Mouse (Mus musculus) thymus, postnatal 0 days (tissue): ENCODE results near the gene Slc26a11. TPM values are rescaled to one million over a fixed set of nuclear protein-coding genes. Genes with fewer than 3 reads are reported as not detected.
A peak's percentile ranks its signal among the peaks of the same experiment; 100 is the strongest.

Source experiments
- DNase-seq: peaks from one replicate; pipeline ENCODE4 v3.0.0-alpha.2; 2015; ENCODE audit warnings: low spot score
- polyA plus RNA-seq: library from polyadenylated mRNA; unstranded; fragments of >200 nt; fragmentation: Nextera tagmentation; extraction: Ambion mirVana; gene quantifications from 2 replicates; pipeline ENCODE4 v1.2.1, GENCODE M21; 2015

The Slc26a11 gene
- 2.1 and 2.5 TPM in 2 replicates for polyA plus RNA-seq

DNA sequence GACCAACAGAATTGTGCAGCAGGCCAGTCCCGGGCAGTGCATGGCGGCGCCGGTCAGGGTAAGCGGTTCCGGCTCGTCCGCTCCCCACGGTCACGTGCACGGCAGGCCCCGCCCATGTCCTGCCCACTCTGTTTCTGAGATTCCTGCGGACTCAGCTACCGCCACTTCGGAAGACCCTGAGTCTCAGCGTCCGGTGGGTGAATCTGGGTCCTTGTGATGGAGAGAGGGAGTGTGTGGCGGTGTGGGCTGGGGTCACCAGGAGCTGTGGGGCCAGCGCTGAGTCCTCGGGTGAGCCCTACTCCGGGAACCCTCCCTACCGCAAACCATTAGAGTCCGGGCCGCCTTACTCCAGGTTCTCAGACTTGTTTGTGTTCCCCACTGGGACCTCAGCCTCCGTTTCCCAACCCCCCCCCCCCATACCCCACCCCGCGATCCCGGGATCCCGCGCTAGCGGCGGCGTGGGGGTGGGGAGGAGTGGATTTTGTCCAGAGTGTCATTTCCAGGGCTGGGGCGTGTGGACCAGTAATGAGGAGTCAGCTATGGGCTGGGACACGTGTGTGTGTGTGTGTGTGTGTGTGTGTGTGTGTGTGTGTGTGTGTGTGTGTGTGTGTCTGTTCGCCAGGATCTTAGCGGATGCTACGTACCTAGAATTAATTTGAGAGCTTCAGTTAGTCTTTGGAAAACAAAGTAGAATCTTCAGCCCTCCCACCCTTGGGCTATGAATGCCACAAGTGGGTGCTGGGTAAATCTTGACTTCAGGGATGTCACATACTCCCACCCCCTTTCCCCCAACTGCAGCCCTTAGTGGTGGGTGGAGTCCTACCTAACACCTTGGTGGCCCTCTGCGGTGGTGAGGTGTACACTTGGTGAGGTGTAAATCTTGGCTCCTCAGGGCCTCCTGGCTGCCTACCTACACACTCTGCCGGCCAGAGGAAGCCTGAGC, at the start of gene Slc26a11, which contains the start of gene Sgsh:
TSS of gene Slc26a11 (plus strand) at position 115 of the 943 bp plus-strand sequence.
TSS of gene Sgsh (minus strand) at position 94 of the 943 bp plus-strand sequence.
- DNase-seq, result peak; percentile 36

DNA sequence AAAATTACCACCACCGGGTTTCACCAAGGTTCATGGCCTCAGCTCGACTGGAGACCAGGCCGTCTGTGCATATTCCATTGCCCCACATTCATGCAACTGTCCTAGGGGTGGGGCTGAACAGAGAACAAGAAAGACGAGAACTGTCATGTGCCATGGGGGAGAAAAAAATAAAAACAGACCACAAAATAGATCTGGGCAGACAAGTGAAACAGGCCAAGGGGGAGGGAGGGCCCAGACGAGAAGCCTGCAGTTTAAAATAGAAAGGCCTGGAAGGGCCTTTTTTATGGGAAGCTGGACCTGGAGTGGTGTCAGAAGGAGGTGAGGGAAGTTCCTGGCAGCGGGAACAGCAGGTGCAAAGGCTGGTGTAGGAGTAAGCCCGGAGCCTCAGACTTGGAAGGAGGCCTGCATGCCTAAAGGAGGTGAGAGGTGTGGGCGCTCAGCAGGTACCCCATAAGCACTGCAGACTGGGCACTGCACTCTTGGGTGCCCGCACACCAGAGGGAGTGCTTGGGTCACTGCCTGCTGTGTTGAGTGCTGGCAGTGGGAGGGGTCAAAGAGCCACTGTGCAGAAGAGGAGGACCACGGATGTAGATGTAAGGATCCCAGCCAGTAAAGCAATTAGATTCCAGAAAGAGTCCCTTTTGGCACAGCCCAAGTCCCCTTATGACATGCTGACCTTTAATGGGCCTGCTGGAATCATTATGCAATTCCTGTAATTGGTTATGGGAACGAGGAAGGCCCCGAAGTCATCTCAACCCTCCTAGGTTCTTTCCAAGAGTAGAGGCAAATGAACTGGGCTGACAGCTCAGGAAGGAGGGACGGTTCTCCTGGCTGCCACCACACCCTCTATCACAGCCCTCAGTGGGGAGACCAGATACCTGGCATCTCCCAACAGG, 48.3 kb upstream of the Slc26a11 start:
- no peak for DNase-seq

DNA sequence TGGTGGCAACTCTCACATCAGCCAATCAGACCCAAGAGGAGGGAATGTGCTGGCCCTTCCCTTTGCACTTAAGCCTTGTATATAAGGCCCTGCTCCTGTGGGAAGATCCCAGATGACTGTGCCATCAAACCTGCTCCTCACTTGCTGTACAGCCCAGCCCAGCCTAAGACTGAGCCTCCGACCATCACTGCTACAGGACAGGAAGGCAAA, 47.8 kb upstream of the Slc26a11 start, which contains the start of gene Card14:
TSS of gene Card14 (plus strand) at position 111 of the 210 bp plus-strand sequence.
- no peak for DNase-seq

DNA sequence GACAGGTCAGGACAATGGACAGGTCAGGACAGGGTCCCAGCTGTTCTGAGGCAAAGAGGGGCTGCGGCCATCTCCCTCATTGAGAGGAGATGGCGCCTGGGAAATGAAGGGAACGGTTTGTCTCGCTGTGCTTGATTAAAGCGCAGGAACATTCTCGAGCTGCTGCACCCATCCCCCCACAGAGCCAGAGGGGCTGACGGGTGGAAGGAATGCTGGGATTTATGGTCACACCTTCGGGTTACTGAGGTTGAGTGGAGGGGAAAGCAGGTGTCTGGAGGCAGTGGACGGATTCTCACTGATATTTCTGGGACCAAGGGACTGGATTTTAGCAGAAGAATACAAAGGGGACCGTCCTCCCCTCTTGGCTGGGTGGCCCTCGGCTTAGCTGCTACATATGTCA, 47.4 kb upstream of the Slc26a11 start:
- no peak for DNase-seq

DNA sequence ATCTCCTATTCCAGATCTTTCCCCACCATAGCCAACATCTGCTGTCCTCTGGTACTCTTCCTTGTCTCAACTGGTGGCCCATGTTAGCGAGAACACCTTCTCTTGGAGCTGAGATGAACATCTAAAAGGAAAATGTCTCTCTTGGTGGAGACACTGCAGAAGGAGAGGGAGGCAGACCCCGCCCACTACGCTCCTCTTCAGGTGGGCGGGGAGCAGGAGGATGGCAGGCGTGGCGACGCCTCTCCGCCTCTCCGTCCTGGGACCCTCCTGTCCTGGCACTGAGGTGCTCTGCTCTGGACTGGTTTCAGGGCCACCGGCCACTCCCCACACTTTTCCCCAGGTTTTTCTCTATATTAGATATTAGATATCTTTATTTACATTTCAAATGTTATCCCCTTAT, 44.7 kb upstream of the Slc26a11 start:
- DNase-seq, result peak; percentile 10

DNA sequence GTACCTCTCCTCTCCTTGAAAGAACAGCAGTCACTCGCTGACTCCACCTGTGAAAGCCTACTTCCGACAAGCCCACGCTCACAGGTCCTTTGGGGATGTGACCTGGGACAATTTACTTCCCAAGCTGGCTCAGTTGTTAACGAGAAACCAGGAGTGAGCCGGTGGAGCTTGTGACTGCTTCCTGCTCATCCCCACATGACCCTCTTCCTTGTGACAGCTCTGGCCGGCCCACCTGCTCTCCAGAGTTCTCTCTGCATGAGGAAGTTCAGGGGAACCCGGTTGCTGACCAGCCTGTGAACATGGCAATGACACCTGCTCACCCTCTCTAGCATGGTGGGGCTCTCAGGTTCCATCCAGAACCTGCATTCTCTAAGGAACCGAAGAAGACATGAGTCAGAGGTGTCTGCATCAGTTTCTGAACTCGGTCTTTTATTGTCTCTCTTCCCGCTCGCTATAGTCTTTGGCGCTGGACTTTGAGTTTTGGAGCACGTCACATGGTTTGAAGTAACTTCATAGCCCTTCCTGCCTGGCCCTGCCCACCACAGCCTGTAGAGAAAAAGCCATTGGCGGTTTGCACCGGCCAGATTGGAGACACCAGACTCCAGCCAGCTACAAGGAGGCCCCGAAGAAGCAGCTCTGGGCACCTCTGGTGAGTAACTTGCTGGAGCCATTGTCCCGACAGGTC, 41.0 kb upstream of the Slc26a11 start:
- no peak for DNase-seq

DNA sequence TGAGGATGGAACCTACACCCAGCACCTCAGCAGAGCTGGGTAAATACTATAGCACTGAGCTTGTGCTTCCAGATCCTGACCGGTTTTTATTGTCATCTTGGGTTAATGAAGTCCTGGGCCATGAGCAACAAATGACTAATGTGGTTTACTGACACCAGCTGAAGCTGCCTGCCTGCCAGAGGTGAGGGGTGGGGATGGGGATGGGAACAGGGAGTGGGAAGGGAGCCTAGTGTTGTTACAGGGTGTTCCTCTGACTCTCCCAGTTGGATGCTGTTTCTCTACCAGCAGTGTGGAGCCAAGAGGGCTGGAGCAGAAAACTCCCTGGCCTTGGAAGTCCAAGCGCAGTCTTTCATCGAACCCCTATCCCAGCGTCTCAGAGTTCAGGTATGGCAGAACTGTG, 38.6 kb upstream of the Slc26a11 start:
- no peak for DNase-seq

DNA sequence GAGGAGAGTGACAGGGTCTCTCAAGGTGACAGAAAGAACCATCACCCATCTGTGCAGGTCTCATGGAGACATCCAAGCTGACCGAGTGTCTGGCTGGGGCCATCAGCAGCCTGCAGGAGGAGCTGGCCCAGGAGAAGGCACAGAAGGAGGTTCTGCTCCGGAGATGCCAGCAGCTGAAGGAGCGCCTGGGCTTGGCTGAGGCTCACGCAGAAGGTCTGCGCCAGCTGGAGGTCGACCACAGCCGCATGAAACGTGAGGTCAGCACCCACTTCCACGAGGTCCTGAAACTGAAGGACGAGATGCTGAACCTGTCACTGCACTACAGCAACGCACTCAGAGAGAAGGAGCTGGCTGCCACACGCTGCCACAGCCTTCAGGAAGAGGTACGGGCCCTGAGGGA, 32.8 kb upstream of the Slc26a11 start:
- no peak for DNase-seq

DNA sequence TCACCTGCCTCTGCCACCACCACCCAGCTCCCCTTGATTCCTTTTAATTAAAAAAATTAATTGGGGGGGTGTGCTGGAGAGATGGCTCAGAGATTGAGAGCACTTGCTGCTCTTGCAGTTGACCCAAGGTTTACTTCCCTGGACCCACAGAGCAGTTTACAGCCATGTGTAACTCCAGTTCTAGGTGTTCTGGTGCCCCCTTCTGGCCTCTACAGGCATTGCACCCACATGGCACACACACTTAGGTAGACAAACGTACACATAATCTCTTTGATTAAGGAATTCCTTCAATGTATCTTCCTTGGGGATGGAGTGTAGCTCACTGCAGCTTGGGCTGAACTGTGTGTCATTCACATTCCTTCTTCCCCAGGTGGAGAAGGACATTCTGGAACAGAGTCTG, 30.3 kb upstream of the Slc26a11 start:
- no peak for DNase-seq

DNA sequence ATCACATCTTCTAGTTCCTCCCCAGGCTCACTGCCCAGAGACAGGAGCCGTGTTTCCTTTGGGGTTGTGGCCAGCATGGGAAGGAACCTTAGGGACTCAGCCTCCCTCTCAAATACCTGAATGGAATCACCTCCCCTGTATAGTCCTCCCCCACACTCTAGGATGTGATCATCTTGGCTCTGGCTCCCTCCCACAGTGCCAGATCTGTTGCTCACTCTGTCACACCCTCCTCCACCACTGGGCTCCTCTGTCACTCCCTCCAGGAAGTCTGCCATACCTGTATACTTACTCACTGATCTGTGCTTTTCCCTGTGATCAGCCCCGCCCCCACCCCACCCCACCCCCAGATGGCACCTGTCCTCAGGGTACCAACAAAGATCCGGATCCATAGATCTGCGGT, 24.8 kb upstream of the Slc26a11 start:
- DNase-seq, result no peak

DNA sequence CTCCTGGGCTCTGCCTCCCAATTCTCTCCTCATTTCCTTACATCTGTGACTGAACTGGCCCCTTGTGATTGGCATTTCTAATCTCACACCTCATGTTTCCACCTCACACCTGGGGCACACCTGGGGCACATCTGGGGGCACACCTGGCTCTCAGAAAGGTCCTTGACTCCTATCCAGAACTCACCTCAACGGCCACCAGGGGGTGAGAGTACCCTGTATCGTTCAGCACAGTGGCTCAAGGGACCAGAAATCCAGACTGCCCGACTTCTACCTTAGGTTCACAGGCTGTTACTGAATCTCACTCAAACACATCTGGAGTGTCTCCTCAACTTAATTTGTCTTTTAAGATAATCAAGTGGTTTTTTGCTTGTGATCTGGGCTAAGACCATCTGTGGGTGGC, 23.4 kb upstream of the Slc26a11 start:
- DNase-seq, result no peak

DNA sequence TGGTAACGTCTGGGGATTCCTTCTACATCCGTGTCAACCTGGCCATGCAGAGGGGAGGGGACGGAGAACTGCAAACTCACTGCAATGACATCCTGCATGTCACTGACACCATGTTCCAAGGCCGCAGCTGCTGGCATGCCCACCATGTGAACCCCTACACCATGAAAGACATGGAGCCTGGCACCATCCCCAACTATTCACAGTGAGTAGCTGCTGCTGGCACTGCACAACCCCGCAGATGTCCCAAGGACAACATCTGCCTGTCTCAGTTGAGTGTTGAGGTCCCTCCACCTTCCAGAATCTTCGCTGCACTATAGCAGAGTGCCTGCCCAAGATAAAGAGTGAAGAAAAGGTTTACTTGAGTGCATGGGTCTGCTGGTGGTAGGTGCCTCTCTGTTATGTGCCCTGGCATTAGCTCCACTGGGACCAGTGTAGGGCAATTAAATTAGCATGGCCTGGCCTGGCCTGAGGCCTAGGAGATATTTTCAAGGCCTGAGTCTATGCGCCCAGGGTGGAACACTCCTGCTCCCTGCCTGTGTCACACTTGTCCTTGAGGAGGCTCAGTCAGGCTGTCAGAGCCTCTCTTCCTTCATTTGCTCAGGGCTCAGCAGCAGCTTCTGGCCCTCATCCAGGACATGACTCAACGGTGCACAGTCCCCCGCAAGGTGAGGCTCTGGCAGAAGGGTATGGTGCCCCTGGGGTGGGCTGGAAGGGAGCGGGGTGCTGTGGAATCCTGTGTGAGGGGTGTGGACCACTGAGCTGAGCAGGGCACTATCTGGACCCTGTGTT, 16.9 kb upstream of the Slc26a11 start:
- no peak for DNase-seq

DNA sequence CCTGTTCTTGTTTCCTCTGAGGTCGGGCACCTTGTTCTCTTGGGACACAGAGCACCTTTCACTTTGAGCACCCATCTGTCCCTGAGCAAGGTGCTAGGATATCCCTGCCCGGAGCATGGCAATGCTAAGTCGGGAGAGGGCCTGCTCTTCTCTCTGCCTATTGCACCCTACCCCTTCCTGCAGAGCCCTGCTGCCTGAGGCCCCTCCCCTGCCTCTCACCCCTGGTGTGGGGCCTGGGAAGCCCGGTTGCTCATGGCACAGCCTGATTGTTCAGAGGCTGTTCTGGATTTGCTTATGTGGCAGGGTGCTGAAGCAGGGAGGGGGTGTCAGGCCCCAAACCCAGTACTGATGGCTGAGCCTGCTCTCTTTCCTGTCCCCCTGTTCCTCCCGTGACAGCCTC, 16.2 kb upstream of the Slc26a11 start:
- no peak for DNase-seq

DNA sequence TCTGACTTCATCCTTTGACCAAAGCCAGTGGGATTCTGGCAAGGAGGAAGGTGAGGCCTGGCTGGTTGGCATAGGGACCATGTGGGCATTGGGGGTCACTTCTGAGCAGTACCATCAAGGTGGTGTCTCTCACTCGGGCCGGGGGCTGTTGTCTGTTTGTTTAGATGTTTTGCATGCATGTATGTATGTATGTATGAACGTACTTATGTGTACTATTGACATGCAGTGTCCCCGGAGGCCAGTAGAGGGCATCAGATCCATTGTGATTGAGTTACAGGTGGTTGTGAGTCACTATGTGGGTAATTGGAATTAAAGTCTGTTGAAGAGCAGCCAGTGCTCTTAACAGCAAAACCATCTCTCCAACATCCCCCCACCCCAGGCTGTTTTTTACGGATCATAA, 15.7 kb upstream of the Slc26a11 start:
- DNase-seq, result peak; percentile 88

DNA sequence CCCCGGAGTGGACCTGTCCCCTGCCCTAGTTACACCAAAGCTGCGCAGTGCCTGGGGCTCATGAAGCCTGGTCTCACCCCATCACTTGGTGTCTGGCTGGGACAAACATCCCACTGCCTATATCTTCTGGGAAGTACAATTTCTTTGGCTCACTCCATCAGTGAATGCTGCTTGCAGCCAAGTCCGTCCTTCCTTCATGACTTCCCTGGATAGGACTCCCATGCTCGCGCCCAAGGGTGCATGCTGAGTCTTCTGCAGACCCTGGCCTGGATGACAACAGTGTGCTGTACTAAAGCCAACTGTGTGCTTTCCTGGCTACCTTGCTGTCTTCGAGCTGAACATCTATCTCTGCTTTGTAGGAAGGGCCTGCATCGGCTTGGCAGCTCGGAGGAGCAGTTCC, 11.2 kb upstream of the Slc26a11 start:
- DNase-seq, result no peak

DNA sequence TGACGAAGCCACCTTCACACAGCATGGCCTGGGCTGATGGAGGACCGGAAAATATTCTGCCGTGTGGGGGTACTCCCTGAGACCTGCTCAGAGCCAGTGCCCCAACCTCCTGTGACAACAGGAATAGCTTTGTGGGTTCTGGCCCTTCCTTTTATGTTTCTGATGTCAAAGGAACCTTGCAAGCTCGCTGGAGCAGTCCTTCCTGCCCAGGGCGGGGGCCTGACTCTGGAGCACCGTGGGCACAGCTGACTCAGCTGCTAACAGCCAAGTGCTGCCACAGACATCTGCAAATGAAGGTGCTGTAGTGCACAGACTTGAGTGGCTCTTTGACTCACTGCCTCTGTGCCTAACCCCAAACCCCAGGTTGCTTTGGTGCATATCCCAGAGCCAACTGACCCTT, 10.5 kb upstream of the Slc26a11 start:
- peak; percentile 35 for DNase-seq

DNA sequence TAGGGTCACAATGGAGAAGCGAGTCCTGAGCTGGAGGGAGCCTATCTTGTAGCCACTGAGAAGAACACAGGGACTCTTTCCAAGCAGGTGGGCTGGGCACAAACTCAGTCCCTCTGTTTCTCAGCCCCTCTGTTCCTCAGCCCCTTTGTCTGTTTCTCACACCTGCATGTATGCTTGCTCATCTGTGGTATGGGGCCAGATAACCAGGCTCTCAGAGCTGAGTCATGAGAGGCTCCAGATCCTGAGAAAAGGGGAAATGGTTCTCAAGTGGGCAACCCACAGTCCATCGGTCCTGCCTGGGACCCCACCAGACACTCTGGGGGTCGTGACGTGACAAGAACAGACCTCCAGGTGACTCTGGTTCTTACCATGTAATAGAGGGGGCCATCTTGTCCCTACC, 8.2 kb upstream of the Slc26a11 start:
- no peak for DNase-seq

DNA sequence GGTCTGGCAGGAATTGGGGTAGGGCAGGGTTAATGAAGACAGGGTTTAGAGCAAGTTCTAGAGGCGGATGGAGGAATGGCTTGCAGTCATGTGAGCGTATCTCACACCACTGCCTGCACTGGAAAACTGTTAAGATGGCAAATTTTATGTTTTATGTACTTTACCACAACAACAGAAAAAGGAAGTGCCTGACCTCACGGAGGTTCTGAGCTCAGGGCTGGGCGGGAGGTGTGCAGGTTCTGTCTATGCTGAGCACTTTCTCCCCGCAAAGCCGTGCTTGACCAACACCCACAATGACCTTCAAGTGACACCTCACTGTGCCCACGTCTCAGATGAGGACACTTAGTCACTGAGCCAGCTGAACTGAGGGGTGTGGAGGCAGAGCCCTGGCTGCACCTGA, 3.2 kb upstream of the Slc26a11 start:
- DNase-seq, result no peak

DNA sequence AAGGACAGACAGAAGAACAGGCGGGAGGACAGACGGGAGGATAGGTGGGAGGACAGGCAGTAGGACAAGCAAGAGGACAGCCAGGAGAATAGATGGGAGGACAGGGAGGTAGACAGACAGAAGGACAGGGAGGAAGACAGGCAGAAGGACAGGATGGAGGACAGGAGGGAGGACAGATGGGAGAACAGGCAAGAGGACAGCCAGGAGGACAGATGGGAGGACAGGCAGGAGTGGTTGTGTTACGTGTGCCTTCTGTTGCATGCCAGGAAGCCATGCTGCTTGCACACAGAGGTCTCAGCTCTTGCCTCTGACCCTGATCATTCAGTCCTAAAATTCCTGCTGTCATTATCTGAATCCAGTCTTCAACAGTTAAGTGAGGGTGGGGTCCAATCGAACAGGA, 1.4 kb upstream of the Slc26a11 start:
- no peak for DNase-seq

DNA sequence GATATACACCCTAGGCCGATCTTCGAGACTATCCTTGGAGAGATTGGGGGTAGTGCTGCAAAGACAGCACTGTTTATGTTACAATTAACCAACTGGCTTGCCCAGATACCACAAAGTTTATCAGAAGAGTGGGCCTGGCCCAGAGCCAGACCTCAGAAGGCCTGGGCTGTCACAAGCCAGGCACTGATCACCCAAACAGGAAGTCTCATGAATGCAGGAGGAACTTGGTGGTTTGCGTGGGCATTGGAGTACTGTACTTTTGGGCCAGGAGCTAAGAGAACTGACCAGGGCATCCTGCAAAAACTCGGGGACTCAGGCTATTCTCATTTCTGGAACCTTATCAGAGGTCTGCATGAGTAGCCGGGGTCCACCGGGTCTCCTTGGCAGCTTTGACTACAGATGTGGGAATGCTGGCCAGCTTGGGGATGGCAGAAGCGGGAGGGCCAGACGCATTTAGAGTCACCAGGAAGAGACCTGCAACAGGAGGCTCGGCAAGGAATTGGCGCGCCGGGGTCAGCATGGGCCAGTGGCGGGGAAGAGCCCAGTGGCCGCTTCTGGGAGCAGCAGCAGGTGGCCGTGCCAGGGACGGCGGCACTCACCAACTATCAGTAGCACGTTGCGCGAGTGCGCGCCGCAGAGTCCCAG, 437 bp upstream of the Slc26a11 start:
- DNase-seq, result peak; percentile 42
